Mouse (Mus musculus): ENCODE measurements at regions not wholly inside any gene's neighbourhood (a gene's known extent, or its start where the extent isn't known, plus 50 kb on each side); places are given as distances from the start of the nearest gene placed in this dataset.
A peak's percentile ranks its signal among the peaks of the same experiment; 100 is the strongest.

DNA sequence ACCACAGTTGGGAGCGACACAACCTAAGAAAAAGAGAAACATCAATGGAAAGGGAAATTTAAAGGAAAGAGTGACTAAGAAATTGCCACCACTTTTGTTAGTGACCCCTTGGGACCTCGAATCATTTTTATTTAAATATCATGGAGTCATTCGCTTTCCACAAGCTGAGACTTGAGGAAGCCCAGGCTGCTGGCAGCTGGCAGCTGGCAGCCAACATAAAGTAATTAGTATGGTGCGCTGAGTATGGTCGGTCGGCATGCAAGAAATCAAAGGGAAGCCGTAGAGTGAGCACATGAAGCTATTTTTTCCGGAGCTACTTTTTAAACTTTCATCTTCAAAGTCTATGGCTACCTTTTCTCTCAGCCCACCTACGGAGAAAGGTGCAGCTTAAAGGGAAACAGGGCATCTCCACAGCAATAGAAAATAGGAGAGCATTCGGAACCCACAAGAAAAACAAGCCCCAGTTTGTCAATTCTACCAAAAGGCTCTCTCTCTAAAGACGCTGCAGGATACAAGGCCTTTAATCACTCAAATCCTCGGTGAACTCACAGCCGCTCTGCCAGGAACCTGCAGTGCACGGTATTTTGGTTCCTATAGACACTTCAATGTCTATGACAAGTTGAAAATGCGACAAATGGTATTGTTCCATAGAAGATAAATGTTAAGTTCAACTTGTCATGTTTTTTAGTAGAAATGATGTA is 206.6 kb upstream of the Tll1 start:
- no peak for DNase-seq

DNA sequence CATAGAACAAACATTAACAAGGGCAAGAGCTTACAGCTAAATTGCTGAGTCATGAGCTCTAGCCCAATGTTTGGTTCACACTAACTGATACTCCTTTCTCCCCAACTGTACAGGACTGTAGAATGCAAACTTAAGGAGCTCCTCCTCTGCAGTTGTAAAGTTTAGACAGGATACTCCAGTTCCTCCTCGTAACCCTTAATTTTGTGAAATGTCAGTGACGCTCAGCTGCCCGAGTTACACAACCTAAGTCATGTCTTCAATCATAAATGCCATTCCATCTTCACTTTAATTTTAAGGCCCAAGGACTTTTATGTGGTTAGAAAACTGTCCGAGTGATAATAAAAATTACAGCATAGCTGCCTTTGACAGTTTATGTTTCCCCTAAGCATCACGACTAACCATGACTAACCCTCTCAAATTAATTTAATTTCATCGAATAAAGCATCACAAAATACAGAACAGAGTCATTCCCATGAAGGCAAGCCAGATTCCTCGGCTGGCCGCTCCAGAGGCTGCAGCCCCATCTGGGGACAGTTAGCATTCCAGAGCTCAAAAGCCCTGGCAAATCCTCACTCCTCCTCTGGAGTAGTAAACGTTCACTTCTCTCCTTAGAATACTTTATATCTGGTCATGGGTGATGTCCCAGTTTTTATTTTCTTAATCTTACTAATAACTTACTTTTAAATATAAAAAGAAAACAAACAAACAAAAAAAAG is 200.9 kb upstream of the Tll1 start:
- DNase-seq, result peak; percentile 19

DNA sequence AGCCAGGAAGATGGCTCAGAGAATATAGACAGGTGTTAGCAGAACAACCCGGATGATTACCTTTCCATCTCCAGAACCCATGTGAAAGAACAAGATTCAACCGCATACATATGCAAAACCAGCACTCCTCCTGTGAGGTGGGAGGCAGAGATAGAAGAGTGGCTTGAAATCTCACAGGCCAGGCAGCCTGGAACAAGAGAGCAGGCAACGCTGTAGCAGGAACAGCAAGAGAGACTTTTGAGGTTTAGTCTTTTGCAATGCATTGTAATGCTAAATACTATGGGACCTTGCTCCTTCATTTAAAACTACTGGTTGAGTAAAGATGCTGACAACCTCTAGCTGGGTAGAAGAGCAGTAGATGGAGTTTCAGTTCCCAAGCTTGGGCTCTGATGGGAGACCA is 193.5 kb upstream of the Tll1 start:
- no peak for DNase-seq

DNA sequence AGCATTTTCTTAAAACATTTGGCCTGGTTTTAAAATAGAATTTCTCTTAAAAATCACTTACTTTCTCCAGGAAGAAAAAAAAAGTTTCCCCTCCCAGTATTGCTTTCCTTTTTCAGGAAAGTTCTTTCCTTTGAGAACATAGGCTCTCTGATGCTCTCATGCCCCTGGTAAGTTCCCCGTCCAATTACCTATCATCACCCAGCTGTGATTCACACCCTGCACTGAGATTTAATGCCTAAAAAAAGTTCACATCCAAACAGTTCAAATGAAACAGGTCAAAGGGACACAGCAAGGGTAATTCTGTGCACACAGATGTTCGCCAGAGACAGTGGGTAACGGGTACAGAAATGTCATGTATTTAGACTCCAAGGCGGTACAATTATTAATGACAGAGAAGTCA is 191.8 kb upstream of the Tll1 start:
- no peak for DNase-seq

DNA sequence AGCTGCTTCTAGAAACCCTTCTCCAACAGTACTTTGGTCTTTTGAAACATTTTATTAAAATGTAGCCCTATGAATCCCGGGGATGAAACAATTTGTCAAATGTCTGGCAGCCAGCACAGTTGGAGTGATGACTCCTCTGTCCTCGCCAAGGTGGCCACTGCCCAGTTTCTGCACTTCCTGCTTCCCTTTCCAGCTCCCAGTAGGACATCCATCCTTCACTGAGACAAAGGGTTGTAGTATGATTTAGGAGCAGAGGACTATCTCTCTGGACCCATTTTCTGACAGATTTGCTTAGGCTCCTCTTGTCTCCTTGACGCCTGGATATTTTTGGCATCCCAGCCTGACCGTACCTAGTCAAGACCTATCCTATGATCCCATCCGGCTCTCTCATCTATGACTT is 189.7 kb upstream of the Tll1 start:
- DNase-seq, result peak; percentile 57

DNA sequence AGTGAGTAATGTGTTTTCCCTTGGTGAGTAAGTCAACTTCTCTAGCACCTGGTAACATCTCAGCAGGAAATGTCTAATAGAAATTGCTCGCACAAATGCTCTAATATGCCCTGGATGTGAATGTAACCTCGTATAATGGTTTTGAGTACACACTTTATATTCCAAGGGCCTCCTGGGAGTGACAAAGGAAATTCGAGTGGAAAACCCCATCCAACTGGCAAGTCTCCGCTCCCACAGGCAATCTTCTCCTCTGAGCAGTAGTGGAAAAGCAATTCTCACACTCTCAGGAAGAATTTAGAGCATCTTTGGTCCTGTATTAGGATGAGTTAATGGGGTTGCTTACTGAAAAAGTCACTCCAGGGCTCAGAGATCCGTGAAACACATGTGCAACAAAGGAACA is 183.4 kb upstream of the Tll1 start:
- DNase-seq, result no peak

DNA sequence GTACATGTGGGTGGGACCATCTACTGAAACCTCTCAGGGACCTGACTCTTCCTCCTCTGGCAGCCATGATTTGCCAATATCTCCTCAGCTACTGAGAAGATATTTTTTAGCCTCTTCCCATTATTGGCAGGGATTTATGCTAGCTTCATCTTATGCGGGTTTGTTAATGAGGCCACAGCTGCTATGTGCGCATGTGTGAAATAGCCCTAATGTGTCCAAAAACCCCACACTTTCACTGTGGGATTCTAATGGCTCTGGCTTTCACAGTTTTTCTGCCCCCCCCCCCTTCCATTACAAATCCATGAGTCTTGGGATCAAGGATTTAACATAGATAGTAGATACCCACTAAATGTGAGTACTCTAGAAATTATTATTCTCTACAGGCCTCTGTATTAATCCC is 182.2 kb upstream of the Tll1 start:
- DNase-seq, result no peak

DNA sequence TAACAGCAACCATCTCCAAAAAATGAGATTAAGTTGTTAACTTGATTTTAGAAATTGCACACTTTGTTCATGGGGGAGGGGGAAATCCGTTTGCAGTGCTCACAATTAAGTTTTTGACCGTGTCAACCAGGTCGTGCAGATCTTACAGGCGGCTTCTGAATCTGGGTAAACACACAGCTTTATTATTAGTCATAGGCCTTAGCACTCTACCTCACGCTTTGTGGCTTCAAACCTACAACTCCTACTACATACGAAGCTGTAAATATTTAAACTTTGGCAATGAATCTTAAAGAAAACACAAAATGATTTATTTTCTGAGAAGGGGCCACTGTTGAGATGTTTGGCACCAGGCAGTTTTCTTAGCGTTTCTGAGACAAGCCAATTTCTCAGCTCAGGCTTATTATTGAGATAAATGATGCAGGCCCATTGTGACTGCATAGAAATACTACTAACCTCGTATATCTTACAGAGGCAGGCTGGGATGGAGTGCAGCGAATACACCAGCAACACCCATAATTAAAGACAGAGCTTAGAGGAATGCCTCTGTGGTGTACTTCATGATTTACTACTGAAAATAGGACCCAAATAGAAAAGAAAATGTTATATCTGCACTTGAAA is 173.8 kb upstream of the Tll1 start:
- no peak for DNase-seq

DNA sequence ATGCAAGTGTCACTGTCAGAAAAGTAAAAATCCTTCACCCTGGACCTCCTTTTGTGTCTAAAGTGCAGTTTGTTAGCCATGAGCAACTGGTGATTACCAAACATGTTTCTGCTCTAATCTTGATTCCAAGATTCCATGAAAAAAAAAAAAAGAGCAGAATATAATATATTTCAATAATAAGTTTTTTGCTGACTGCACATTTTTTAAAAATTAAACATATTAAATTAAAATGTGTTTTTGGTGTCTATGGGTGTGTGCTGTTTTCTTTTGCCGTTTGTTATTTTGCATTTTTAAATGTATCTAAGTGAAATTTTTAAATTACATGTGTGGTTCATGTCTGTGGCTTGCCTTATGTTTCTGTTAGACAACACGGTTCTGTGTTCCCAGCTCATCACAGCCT is 171.8 kb upstream of the Tll1 start:
- no peak for DNase-seq

DNA sequence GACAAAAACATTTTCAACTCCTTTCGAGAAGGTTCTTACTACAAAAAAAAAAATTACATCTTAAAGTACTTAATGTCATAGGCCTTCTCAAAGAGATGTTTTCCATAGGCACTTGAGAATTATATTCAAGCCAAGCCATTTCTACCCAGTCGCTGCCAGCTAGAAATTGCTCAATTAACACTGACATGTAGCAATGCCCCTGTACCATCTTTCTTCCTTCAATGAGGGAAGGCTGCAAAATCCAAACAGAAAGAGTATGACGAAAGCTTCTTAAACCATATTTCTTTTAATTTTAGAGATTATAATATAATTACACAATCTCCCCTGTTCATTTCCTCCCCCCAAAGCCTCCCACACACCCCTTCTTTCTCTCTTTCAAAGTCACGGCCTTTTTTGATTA is 169.4 kb upstream of the Tll1 start:
- DNase-seq, result no peak

DNA sequence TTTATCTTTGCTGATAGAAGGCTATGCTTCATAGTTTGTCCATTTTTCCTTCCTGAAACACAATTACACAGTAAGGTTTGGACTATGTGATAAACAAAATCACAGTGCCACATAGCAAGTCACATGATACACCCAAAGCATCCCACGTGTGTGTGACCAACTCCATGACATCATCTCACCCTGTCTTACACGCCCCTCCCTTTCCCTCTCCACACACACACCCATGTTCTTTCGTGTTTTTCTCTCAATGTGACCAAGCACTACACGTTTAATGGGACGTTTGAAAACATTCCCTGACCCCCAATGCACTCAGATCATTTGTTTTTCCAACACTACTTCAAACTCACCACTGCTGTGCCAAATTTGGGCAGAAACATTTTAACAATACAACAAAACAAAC is 168.9 kb upstream of the Tll1 start:
- DNase-seq, result no peak

DNA sequence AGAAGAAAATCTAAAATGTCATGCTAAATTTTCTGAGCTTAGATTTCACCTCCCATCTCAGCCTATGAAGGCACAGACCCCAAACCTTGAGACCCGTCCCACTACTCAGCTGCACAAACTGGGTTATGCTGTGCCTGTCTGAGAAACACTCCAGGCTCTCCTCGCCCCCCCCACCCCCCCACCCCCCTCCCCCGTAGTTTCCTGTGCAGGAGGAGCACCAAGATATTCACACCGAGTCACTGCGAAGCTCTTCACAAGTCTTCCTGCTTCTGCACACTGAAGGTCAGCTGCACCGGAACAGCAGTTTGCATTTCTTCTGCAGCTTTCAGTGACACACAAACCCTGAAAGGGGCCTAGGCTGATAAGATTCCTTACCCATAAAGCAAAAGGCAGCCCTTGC is 163.9 kb upstream of the Tll1 start:
- no peak for DNase-seq

DNA sequence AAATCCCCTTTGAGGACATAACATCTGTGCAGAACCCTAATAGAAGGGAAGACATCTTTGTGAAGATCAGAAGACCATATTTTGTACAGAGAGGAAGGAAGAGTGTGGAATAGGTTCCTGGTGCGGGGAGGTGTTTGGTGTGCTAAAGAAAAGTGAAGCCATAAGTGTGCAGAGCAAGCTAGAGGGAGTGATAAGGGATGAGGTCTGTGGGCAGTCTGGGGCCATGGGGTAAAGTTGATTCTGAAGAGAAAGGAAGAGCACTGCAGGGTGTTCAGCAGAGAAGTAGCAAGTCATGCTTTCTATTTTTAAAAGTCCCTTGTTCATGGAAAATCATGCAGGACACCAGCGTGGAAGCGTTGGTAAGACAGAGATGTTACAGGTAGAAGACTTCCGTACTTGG is 161.8 kb upstream of the Tll1 start:
- DNase-seq, result no peak

DNA sequence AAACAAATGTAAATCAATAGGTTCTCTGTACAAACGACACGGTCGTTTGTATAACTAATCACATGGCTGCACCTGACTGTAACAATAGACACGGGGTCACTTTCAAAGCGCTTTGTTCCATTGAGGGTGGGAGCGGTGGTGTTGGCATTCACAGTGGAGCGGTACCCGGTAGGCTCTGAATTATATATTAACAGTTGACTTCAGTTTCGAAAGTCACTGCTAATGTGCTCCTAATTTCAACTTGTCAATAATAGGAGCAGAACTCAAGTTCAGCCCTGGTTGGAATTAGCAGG is 160.8 kb upstream of the Tll1 start:
- DNase-seq, result no peak

DNA sequence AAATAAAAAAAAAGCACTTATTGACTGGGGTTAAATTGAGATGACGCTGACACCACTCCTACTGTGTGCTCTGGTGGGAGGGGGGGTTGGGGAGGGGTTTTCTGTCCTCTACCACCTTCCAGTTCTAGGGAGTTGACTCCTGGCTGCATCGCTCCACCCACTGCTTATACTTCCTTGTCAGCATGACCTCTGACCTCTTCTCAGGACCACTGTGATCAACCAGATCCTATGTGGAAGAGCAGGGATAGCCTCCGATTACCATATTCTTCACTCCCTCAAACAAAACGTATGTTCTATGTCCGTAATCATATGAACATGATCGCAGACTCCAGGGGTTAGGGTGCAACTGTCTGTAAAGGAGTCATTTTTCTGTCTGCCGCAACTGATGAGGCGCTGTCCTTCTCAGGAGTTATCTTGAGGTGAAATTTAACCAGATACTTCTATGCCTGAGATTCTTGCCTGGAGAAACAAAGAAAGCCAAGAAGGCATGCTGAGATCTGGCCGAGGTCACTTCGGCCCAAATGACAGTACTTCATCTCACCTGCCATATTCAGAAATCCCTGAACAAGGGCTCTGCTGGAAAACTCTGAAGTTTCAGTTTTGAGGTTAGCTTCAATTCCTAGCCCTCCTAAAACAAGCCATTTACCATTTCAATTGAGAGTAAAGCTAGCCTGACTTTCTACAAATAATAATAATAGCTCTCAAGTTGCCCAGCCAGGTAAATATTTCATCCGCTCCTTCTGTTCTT is 160.3 kb upstream of the Tll1 start:
- DNase-seq, result no peak

DNA sequence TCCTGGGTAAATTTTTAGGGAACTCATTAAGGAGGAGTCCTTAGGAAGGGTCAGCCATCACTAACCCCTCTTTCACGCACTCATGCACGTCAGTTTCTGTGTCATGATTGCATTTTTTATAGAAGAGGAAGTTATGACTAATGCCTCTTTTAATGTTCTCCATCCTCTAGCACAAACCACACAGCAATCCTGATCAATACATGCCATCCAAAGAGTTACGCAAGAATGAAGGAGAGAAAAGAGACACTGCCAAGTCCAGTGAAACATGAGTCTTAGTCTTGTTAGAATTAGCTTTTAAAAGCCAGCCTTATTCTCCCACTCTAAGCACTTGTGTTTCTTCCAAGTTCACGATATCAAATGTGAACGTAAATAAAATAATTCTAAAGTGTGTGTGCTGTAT is 151.0 kb upstream of the Tll1 start:
- DNase-seq, result no peak

DNA sequence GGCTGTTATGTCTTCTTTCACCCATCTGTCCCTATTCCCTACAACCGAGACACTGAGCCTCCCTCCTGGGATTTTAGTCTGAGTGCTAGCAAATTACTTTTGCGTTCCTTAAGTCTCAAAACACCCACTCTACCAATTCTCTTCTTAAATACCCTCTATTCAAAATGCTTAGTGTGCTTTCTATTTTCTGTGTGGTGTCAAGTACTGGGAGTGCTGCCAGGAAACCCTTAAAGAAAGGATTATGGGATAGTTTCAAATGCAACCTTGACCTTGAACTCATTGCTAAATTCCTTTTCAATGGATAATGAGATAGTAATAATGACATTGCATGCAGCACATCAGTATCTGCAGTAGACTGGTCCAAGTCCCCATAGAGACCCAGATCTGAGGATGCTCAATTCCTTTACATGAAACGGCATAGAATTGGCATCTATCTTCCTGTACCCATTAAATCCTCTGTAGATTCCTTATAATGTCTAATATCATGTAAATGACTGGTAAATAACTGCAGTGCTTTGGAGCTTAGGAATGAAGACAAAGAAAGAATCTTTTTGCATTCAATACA is 142.1 kb upstream of the Tll1 start:
- DNase-seq, result no peak

DNA sequence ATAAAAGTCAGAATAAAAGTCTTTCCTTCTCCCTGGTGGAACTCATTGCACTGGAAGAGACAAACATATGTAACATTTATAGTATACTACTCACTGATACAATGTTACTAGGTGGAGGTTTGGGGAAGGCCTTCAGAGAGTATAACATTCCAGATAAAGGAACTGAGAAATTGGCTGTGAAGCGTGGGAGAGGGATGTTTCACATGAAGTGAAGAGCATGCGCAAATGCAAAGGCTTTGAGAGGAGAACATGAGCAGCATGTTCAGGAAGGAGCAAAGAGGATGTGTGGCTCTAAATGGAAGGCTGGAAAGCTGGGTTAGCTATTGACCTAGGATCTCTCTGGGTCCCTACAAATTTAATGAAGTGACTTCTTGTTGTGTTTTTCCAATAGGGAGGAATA is 141.4 kb upstream of the Tll1 start:
- DNase-seq, result no peak

DNA sequence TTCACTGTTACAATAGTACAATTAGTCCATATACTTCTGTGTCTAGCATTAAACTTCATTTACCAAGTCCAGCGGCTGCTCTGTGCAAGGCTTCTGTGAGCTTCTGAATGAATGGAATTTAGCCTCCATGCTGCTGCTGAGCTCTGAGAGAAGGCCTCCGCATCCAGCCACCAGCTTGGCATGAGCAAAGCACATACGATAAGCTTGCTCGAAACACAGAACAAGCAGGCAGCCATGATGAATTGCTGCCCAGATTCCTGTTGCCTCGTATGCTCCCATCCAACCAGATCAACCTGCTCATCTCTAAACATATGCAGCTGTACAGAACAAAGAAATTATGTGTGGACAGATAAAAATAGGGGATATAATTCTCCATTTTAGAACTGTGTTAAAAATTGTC is 140.4 kb upstream of the Tll1 start:
- no peak for DNase-seq

DNA sequence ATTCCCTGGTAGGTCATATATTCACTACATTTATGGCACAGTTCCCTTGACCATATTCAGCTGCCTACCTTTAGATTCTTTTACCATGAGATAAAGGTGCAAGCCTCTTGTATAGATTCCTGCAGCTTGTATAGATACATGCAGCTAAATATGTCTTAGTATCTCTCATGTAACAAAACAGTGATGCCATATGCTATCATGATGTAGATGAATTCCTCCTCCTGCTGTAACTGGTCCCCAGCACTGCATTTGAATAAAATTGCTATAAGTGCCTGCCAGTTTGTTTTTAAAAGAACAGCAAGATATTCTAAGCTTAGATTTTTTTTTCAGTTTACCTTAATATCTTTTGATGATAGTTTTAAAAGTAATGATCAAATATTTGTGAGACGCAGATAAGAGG is 138.9 kb upstream of the Tll1 start:
- no peak for DNase-seq

DNA sequence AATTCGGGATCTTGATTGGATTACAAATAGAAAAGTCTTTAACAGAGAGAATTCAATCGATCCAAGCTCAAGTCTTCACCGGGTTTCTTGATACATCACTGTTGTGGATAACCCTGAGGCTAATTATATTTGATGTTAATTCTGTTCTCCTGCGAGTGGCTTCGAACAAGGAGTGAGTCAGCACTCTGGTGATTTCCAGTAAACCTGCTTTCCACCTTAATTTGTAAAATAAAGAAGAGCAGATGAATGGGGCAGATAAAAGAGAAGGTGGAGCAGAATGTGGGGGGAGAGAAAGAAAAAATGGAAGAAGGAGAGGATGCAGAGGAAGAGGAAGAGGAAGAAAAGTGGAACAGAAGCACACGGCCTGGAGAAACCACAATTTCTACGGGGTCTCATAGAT is 137.5 kb upstream of the Tll1 start:
- no peak for DNase-seq

DNA sequence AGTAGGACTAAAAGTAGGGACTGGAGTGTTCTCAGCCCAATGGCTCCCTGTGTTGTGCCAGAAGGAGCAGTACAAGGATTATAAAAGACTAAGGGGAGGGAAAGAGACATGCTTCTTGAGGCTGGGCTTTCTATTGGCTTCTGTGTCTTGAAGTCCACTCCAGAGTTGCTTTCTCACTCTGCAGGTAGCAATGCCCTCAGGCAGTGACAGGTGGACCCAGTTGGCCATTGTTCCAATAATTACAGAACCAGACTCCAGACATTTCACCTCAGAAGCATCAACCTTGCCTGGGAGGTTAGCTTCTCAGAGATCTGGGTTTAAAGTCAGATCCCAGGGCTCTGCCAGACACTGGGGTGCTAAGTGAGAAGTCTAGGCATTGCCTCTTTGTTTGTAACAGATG is 136.3 kb upstream of the Tll1 start:
- DNase-seq, result no peak

DNA sequence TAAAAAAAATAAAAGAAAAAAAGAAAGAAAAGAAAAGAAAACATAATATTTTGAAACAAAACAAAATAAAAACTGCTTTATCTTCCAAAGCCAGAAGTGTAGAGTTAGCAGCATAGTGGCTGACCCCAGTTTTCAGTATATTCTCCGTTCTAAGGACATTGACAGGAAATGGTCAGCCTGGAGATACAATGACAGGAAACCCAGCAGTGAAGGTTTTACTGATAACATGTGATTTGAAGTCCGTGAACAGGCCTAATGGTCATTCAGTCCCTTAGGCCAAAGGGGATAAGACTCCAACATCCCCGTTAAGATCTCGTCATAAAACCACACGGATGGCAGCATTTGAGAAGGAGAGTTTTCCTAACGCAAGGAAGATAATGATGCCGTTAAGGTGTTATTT is 131.3 kb upstream of the Tll1 start:
- DNase-seq, result peak; percentile 12

DNA sequence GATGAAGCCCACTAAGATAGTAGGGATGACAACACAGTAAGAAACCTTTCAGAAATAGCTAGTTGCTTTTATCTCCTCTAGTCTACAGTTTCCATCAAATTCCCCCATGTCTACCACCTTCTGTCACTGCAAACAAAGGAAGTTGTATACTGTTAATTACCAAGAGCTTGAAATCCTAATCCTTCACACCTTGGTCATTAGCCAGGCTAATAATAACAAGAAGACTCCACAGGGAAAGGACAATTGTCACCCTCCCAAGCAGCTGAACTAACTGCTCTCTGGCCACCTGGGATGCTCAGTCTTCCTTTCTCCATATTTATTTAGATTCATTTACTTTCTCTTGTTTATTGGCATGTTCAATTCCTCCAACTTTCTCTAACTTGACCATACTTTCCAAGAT is 130.5 kb upstream of the Tll1 start:
- no peak for DNase-seq
